Mouse (Mus musculus) layer of hippocampus, adult 11-12 months (tissue): ENCODE results near the gene Sdhaf4.

Experiments used
- DNase-seq: peaks from one replicate; pipeline ENCODE4 v3.0.0; 2022; ENCODE audit warnings: low spot score

The Sdhaf4 gene

DNA sequence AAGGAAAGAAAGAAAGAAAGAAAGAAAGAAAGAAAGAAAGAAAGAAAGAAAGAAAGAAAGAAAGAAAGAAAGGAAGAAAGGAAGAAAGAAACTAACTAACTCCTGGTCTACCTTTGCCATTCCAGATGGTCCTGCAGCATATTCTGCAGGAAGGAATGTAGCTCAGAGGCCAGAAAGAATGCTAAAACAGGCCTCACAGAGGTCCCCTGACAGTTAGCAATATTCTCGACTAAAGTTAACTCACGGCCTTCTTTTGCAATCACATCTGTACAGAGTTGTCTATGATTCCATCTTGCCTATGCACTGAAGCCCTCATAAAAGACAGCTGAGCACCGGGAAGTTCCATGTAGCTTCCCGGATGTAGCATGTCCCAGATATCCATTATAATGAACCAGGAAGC, 49.9 kb downstream of the Sdhaf4 start:
- no peak for DNase-seq

DNA sequence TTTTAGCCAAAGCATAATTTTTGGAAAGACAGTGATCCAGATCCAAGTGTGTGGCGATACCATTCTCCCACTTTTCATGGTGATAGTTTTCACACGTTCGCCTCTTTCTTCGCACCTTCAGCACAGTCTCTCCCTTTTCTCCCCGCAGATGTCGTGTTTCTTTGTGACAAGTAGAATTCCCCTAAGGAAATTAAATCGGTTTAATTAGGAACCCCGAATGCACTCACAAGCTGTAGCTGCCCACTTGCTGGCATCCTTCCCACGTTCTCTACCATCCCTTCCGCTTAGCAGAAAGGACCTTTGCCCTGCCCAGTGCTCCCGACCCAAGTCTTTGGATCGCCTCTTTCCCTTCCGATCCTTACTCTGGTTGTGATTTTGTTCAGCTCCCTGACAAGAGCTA, 51.5 kb downstream of the Sdhaf4 start:
- no peak for DNase-seq

DNA sequence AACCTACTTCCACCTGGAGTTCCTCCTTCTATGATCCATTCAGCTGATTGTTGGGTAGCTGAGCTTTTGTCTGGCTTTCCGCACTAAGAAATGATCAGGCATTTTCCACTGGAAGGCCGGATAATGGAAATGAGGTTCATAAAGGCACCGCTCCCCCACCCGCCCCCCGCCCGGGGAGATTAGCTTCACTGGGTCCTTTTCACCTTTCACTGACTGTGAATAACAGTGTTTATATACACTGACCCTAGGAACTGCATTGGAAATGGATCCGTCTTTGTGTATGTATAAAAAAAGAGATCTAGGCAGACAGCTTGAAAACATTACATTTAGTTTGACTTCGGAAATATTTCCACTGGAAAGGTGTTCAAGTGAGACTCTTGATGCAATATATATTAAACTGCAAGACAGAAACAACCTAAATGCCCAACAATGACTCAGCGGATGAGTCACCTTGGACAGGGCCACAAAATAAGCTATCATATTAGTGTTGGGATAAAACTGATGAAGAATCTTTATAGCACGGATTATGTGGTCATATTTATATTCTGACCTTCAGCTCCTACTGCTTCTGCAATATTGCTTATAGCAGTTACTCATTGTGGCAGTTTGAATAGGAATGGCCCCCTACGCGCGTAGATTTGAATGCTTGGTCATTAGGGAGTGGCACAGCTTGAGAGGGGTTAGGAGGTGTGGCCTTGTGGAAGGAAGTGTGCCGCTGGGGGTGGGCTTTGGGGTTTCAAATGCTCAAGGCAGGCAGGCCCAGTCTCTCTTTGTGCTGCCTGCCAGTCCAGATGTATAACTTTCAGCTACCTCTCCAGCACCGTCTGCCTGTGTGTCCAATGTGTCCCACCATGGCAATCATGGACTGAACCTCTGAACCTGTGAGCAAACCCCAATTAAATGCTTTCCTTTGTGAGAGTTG, 56.4 kb downstream of the Sdhaf4 start:
- no peak for DNase-seq

DNA sequence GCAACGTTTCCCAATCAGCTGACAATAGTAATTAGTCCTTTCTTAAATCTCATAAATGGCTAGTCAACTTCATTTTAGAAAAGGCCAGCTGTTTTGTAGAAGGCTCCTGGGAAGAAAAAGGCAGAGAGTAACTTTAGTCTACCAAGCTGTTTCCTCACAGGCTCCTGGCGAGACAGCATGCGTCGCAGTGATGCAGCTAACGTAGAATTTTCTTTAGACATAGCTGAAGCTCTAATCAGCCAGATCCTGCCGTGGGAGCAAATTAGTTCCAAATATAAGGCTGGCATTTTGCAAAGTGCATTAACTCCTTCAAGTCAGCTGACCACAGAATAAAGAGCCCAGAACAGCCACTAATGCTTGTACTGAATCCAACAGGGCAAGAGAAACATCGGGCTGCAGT, 57.2 kb downstream of the Sdhaf4 start:
- no peak for DNase-seq
